8 mouse cellular contexts compared by ENCODE assay signal in the genomic region with DNA sequence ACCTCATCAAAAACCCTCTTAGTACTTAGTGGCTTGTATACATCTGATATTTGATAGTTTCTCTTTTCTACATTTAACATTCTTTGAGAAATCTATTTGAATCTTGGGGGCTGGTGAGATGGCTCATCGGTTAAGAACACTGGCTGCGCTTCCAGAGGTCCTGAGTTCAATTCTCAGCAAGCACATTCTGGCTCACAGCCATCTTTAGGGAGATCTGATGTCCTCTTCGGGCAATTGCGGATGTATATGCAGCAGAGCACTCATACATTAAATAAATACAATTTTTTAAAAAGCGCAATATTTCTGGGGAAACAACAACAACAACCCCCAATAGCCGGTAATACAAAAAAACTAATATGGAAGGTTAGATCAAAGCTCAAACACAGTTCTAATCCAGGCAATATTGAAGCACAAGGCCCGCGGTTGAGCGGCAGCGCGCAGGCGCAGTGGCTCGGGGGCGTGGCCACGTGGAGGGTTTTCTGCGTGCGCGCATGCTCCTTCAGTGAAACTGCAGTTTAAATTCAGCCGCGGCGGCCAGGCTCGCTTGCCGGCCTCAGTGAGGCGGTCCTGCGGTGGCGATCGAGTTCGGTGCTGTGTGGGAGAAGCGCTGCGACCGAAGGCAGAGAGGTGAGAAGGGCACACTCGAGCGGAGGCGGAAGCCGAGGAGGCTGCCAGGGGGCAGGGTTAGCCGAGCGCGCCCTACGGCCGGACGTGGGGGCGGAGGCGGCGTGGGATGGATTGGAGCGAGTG. TPM values are rescaled to one million over a fixed set of nuclear protein-coding genes. Genes with fewer than 3 reads are reported as not detected.
DNase-seq lines count a peak whose midpoint lies in the region; ATAC-seq and TF ChIP-seq lines count a peak whose summit lies in the region.

TSS of gene Ddx11 (plus strand) at position 455 of the 750 bp plus-strand sequence.

- peaks cover 44% of the 10 kb centered on the region for H3K79me2 ChIP-seq in C2C12 (ENCODE audit: control insufficient read depth, insufficient read depth)

- peaks cover 27% of the 10 kb centered on the region for H3K79me3 ChIP-seq in C2C12 (ENCODE audit: low read depth)

- no peaks in the 10 kb centered on the region for H3K27me3 ChIP-seq in C2C12 (ENCODE audit: control insufficient read depth, insufficient read depth, insufficient read length)
- H3K27me3 ChIP-seq in heart, embryonic 10.5 days (ENCODE audit: insufficient read depth, poor library complexity, severe bottlenecking) = no peaks in the 10 kb centered on the region
- no peaks in the 10 kb centered on the region for H3K27me3 ChIP-seq in kidney, embryonic 14.5 days (ENCODE audit: control insufficient read depth, insufficient read depth, low read length)
- no peaks in the 10 kb centered on the region for H3K27me3 ChIP-seq in limb, embryonic 15.5 days
- no peaks in the 10 kb centered on the region for H3K27me3 ChIP-seq in midbrain, postnatal 0 days (ENCODE audit: insufficient read depth, low read length)

- peak within 1 kb of the TSS; percentile 85 for H3K4me2 ChIP-seq in kidney, embryonic 14.5 days (replicated peaks; ENCODE audit: low read depth, low read length)
- H3K4me2 ChIP-seq in limb, embryonic 15.5 days = peak within 1 kb of the TSS; percentile 59
- H3K4me2 ChIP-seq in midbrain, postnatal 0 days (ENCODE audit: low read depth, low read length, poor library complexity, severe bottlenecking) = peak within 1 kb of the TSS; percentile 76

- peak; percentile 92 for DNase-seq in brain, adult 2 months (ENCODE audit: low read depth, low spot score)
- DNase-seq in heart, embryonic 10.5 days (ENCODE audit: low spot score) = peak; percentile 95
- peak; percentile 93 for DNase-seq in midbrain, postnatal 0 days (ENCODE audit: low spot score)
- DNase-seq in spleen, postnatal 10 days (ENCODE audit: low spot score in 2 of 2) = peak; percentile 98

- peaks cover 2% of the 10 kb centered on the region; the same call in 1 of the 2 replicates for H3K4me1 ChIP-seq in embryonic fibroblast, embryonic 13.5 days (ENCODE audit: control insufficient read depth, insufficient read depth, low read length)
- H3K4me1 ChIP-seq in heart, embryonic 10.5 days = peaks cover 10% of the 10 kb centered on the region
- peaks cover 16% of the 10 kb centered on the region for H3K4me1 ChIP-seq in kidney, embryonic 14.5 days (ENCODE audit: control insufficient read depth, insufficient read depth, low read length)
- H3K4me1 ChIP-seq in limb, embryonic 15.5 days = peaks cover 8% of the 10 kb centered on the region; the same call in 1 of the 2 replicates
- H3K4me1 ChIP-seq in midbrain, postnatal 0 days (ENCODE audit: insufficient read depth, low read length) = 0 out of 2 replicates have a peak, but pooled peaks cover 4% of the 10 kb centered on the region

- peak; percentile 95 for TF ChIP-seq POLR2A in embryonic fibroblast, embryonic 13.5 days (IDR thresholded peaks at IDR 0.05; ENCODE audit: low read depth, low read length)

- no peak for TF ChIP-seq CTCF in C2C12 (IDR thresholded peaks at IDR 0.05; ENCODE audit: control insufficient read depth, insufficient read depth, insufficient read length)
- TF ChIP-seq CTCF in embryonic fibroblast, embryonic 13.5 days (IDR thresholded peaks at IDR 0.05; ENCODE audit: borderline replicate concordance, insufficient read depth, low read length) = no peak
- TF ChIP-seq CTCF in midbrain, postnatal 0 days (IDR thresholded peaks at IDR 0.05) = no peak

- peak within 1 kb of the TSS; percentile 49 for H3K27ac ChIP-seq in embryonic fibroblast, embryonic 13.5 days (ENCODE audit: insufficient read depth, low read length)
- H3K27ac ChIP-seq in heart, embryonic 10.5 days = peak within 1 kb of the TSS; percentile 95
- peak within 1 kb of the TSS; percentile 91 for H3K27ac ChIP-seq in kidney, embryonic 14.5 days (ENCODE audit: low read depth, low read length)
- H3K27ac ChIP-seq in limb, embryonic 15.5 days = peak within 1 kb of the TSS; percentile 88
- H3K27ac ChIP-seq in midbrain, postnatal 0 days (ENCODE audit: low read depth, low read length) = no peak within 1 kb of the TSS; the same call in 1 of the 2 replicates

- peak within 1 kb of the TSS; percentile 93 for H3ac ChIP-seq in C2C12 (ENCODE audit: control insufficient read depth, insufficient read length, low read depth)

- H3K9me3 ChIP-seq in heart, embryonic 10.5 days = no peaks in the 10 kb centered on the region
- H3K9me3 ChIP-seq in kidney, embryonic 14.5 days (ENCODE audit: control insufficient read depth, low read length) = no peaks in the 10 kb centered on the region
- no peaks in the 10 kb centered on the region for H3K9me3 ChIP-seq in limb, embryonic 15.5 days
- H3K9me3 ChIP-seq in midbrain, postnatal 0 days (ENCODE audit: low read length) = no peaks in the 10 kb centered on the region

- peaks cover 33% of the 10 kb centered on the region for H3K36me3 ChIP-seq in C2C12 (ENCODE audit: control insufficient read depth, insufficient read depth)
- H3K36me3 ChIP-seq in heart, embryonic 10.5 days = peaks cover 40% of the 10 kb centered on the region
- H3K36me3 ChIP-seq in kidney, embryonic 14.5 days (ENCODE audit: control insufficient read depth, insufficient read depth, low read length) = peaks cover 33% of the 10 kb centered on the region
- peaks cover 32% of the 10 kb centered on the region for H3K36me3 ChIP-seq in limb, embryonic 15.5 days
- peaks cover 21% of the 10 kb centered on the region for H3K36me3 ChIP-seq in midbrain, postnatal 0 days (ENCODE audit: insufficient read depth, low read length)

- H3K4me3 ChIP-seq in C2C12 (ENCODE audit: insufficient read depth, poor library complexity, severe bottlenecking) = peak within 1 kb of the TSS; percentile 59
- peak within 1 kb of the TSS; percentile 60 for H3K4me3 ChIP-seq in embryonic fibroblast, embryonic 13.5 days (ENCODE audit: insufficient read depth, low read length)
- H3K4me3 ChIP-seq in heart, embryonic 10.5 days = peak within 1 kb of the TSS; percentile 88
- H3K4me3 ChIP-seq in kidney, embryonic 14.5 days (ENCODE audit: low read length) = peak within 1 kb of the TSS; percentile 83
- peak within 1 kb of the TSS; percentile 67 for H3K4me3 ChIP-seq in limb, embryonic 15.5 days
- H3K4me3 ChIP-seq in midbrain, postnatal 0 days (ENCODE audit: low read depth, low read length) = peak within 1 kb of the TSS; percentile 75

- peak; percentile 88 for ATAC-seq in kidney, embryonic 14.5 days (ENCODE audit: low FRiP score, low TSS enrichment)
- peak; percentile 78 for ATAC-seq in limb, embryonic 15.5 days (ENCODE audit: insufficient number of reproducible peaks, low FRiP score, low TSS enrichment, low read depth)
- peak; percentile 82 for ATAC-seq in midbrain, postnatal 0 days (ENCODE audit: low FRiP score)

- 7% methylated on average over 45 of the region's 45 CpGs for WGBS in heart, embryonic 10.5 days
- 6% methylated on average over 45 of the region's 45 CpGs for WGBS in kidney, embryonic 14.5 days
- 6% methylated on average over 45 of the region's 45 CpGs for WGBS in limb, embryonic 15.5 days
- 5% methylated on average over 45 of the region's 45 CpGs for WGBS in midbrain, postnatal 0 days

- peak within 1 kb of the TSS; percentile 78 for H3K9ac ChIP-seq in kidney, embryonic 14.5 days (ENCODE audit: low read depth, low read length)
- H3K9ac ChIP-seq in limb, embryonic 15.5 days = peak within 1 kb of the TSS; percentile 41
- peak within 1 kb of the TSS; percentile 55 for H3K9ac ChIP-seq in midbrain, postnatal 0 days (replicated peaks; ENCODE audit: low read length, poor library complexity, severe bottlenecking)

TF ChIP-seq in C2C12, 6 proteins besides CTCF, POLR2A, EP300 and RAD21:
- TF ChIP-seq USF1 (IDR thresholded peaks at IDR 0.05; ENCODE audit: low read depth) (peak; percentile 87), MAX (IDR thresholded peaks at IDR 0.05) (no peak), MYOD1 (IDR thresholded peaks at IDR 0.05; ENCODE audit: control insufficient read depth, insufficient read length, low read depth) (no peak)

RNA-seq across cellular contexts. Expression of gene Ddx11, which starts in this region (rescaled TPM):
- 10.0 TPM for polyA plus RNA-seq in C2C12 (2012; fragmentation: generic; extraction: Trizol)
- polyA plus RNA-seq in embryonic fibroblast, embryonic 13.5 days (2011; ENCODE audit: insufficient read length, low read depth, missing spikeins) = 8.9 and 9.4 TPM in 2 replicates
- 22.0 and 24.1 TPM in 2 replicates for polyA plus RNA-seq in heart, embryonic 10.5 days (2016; fragmentation: Nextera tagmentation; extraction: Ambion mirVana)
- polyA plus RNA-seq in kidney, embryonic 14.5 days (2014; fragmentation: Nextera tagmentation; extraction: Ambion mirVana) = 13.9 and 26.3 TPM in 2 replicates
- 15.6 and 15.8 TPM in 2 replicates for polyA plus RNA-seq in limb, embryonic 15.5 days (2015; fragmentation: Nextera tagmentation; extraction: Ambion mirVana)
- 5.6 and 6.7 TPM in 2 replicates for total RNA-seq in midbrain, postnatal 0 days (2014; rRNA removed)
- polyA plus RNA-seq in midbrain, postnatal 0 days (2015; fragmentation: Nextera tagmentation; extraction: Ambion mirVana) = 2.2 and 2.5 TPM in 2 replicates
